Mouse (Mus musculus) small intestine, adult 2 months (tissue): ENCODE data around the gene Cul4a.

Experiments
- CTCF ChIP-seq: fragments of 200-500 bp; IDR thresholded peaks from 2 replicates; pipeline ENCODE4 v1.5.1; 2012; ENCODE audit warnings: low read depth, mild to moderate bottlenecking, control low read depth, inconsistent platforms, low read length, moderate library complexity, mixed read lengths; ENCODE audit not compliant: insufficient replicate concordance, insufficient read length; ENCODE audit errors: extremely low read depth
- POLR2A ChIP-seq: fragments of 200-500 bp; IDR thresholded peaks from 2 replicates; pipeline ENCODE4 v1.6.1; 2012; ENCODE audit warnings: low read depth, mild to moderate bottlenecking, control low read depth, inconsistent platforms, low read length, moderate library complexity

GRCm38 (mm10) chr8:13170510-13170909 is 65.1 kb downstream of the Cul4a start:
- TF ChIP-seq CTCF (no peak), POLR2A (no peak)
